Mouse (Mus musculus): ENCODE data around the gene Mroh7. TPM values are rescaled to one million over a fixed set of nuclear protein-coding genes. Genes with fewer than 3 reads are reported as not detected.
"Not testable (repeated sequence)": the region's sequence is repeated elsewhere in the genome, so short reads cannot be mapped to it uniquely, and the experiment has no call there.

The Mroh7 gene
- polyA plus RNA-seq, 1 experiment, result not detected

- no peak for TF ChIP-seq GATA1 (IDR thresholded peaks at IDR 0.05; ENCODE audit: low read length)
- no peak for TF ChIP-seq TAL1 (IDR thresholded peaks at IDR 0.05; ENCODE audit: low read length)
- H3K4me1 ChIP-seq (ENCODE audit: control insufficient read depth), result peaks cover 4% of the 10 kb centered on the region
- H3K4me3 ChIP-seq (replicated peaks), result no peak overlapping the region
- H3K27me3 ChIP-seq (ENCODE audit: control insufficient read depth), result no peaks in the 10 kb centered on the region
- H3K36me3 ChIP-seq (ENCODE audit: control insufficient read depth), result peaks cover 75% of the 10 kb centered on the region
- H3K9me3 ChIP-seq (ENCODE audit: control insufficient read depth, low read length), result no peaks in the 10 kb centered on the region
Observed at GRCm38 (mm10) chr4:106749699-106750098, 19.0 kb upstream of the Mroh7 start.

GRCm38 (mm10) chr4:106747001-106747580 is 16.4 kb upstream of the Mroh7 start:
- Histone ChIP-seq H3K4me1 (ENCODE audit: control insufficient read depth) (peaks cover 4% of the 10 kb centered on the region), H3K4me3 (replicated peaks) (no peak overlapping the region), H3K27me3 (ENCODE audit: control insufficient read depth) (no peaks in the 10 kb centered on the region), H3K36me3 (ENCODE audit: control insufficient read depth) (peaks cover 52% of the 10 kb centered on the region), H3K9me3 (ENCODE audit: control insufficient read depth, low read length) (no peaks in the 10 kb centered on the region)
- TF ChIP-seq TAL1 (IDR thresholded peaks at IDR 0.05; ENCODE audit: low read length) (no peak), GATA1 (IDR thresholded peaks at IDR 0.05; ENCODE audit: low read length) (no peak)

- H3K36me3 ChIP-seq (ENCODE audit: control insufficient read depth), result peaks cover 42% of the 10 kb centered on the region
- no peaks in the 10 kb centered on the region for H3K27me3 ChIP-seq (ENCODE audit: control insufficient read depth)
- H3K4me1 ChIP-seq (ENCODE audit: control insufficient read depth), result peaks cover 4% of the 10 kb centered on the region
- TF ChIP-seq TAL1 (IDR thresholded peaks at IDR 0.05; ENCODE audit: low read length), result no peak
- no peak for TF ChIP-seq GATA1 (IDR thresholded peaks at IDR 0.05; ENCODE audit: low read length)
- H3K9me3 ChIP-seq (ENCODE audit: control insufficient read depth, low read length), result no peaks in the 10 kb centered on the region
- no peak overlapping the region for H3K4me3 ChIP-seq (replicated peaks)
Observed at GRCm38 (mm10) chr4:106745862-106746261, 15.1 kb upstream of the Mroh7 start.

GRCm38 (mm10) chr4:106737904-106738303 is 7.2 kb upstream of the Mroh7 start:
- no peak overlapping the region for H3K4me3 ChIP-seq (replicated peaks)
- no peaks in the 10 kb centered on the region for H3K27me3 ChIP-seq (ENCODE audit: control insufficient read depth)
- TF ChIP-seq TAL1 (IDR thresholded peaks at IDR 0.05; ENCODE audit: low read length) (no peak), GATA1 (IDR thresholded peaks at IDR 0.05; ENCODE audit: low read length) (no peak)

GRCm38 (mm10) chr4:106736884-106737283 is 6.2 kb upstream of the Mroh7 start:
- H3K27me3 ChIP-seq (ENCODE audit: control insufficient read depth); H3K9me3 ChIP-seq (ENCODE audit: control insufficient read depth, low read length); H3K4me1 ChIP-seq (ENCODE audit: control insufficient read depth); H3K36me3 ChIP-seq (ENCODE audit: control insufficient read depth); H3K4me3 ChIP-seq (replicated peaks): not testable (repeated sequence)

More at GRCm38 (mm10) chr4:106737904-106738303, 7.2 kb upstream of the Mroh7 start:
- H3K9me3 ChIP-seq (ENCODE audit: control insufficient read depth, low read length), result no peaks in the 10 kb centered on the region
- H3K36me3 ChIP-seq (ENCODE audit: control insufficient read depth), result no peaks in the 10 kb centered on the region
- H3K4me1 ChIP-seq (ENCODE audit: control insufficient read depth), result no peaks in the 10 kb centered on the region

GRCm38 (mm10) chr4:106733636-106734035 is 2.9 kb upstream of the Mroh7 start, which contains the start of gene Fam151a:
Fam151a (plus strand) TSS chr4:106733889.
- Histone ChIP-seq H3K36me3 (ENCODE audit: control insufficient read depth) (no peaks in the 10 kb centered on the region), H3K4me1 (ENCODE audit: control insufficient read depth) (no peaks in the 10 kb centered on the region), H3K4me3 (replicated peaks) (no peak within 1 kb of the TSS), H3K9me3 (ENCODE audit: control insufficient read depth, low read length) (no peaks in the 10 kb centered on the region), H3K27me3 (ENCODE audit: control insufficient read depth) (no peaks in the 10 kb centered on the region)
- no peak for TF ChIP-seq GATA1 (IDR thresholded peaks at IDR 0.05; ENCODE audit: low read length)

GRCm38 (mm10) chr4:106720631-106721030 is 10.1 kb downstream of the Mroh7 start:
- Histone ChIP-seq H3K9me3 (ENCODE audit: control insufficient read depth, low read length) (no peaks in the 10 kb centered on the region), H3K27me3 (ENCODE audit: control insufficient read depth) (no peaks in the 10 kb centered on the region; the same call in 1 of the 2 replicates), H3K4me1 (ENCODE audit: control insufficient read depth) (no peaks in the 10 kb centered on the region), H3K4me3 (replicated peaks) (no peak overlapping the region), H3K36me3 (ENCODE audit: control insufficient read depth) (no peaks in the 10 kb centered on the region)
- TF ChIP-seq TAL1 (IDR thresholded peaks at IDR 0.05; ENCODE audit: low read length) (no peak), GATA1 (IDR thresholded peaks at IDR 0.05; ENCODE audit: low read length) (no peak)

- Histone ChIP-seq H3K27me3 (ENCODE audit: control insufficient read depth) (peaks cover 5% of the 10 kb centered on the region), H3K9me3 (ENCODE audit: control insufficient read depth, low read length) (no peaks in the 10 kb centered on the region)
- TF ChIP-seq GATA1 (IDR thresholded peaks at IDR 0.05; ENCODE audit: low read length) (no peak), TAL1 (IDR thresholded peaks at IDR 0.05; ENCODE audit: low read length) (no peak)
Observed at GRCm38 (mm10) chr4:106713622-106714021, 17.1 kb downstream of the Mroh7 start.

GRCm38 (mm10) chr4:106708408-106708807 is 22.3 kb downstream of the Mroh7 start:
- Histone ChIP-seq H3K36me3 (ENCODE audit: control insufficient read depth) (no peaks in the 10 kb centered on the region), H3K27me3 (ENCODE audit: control insufficient read depth) (peaks cover 12% of the 10 kb centered on the region), H3K9me3 (ENCODE audit: control insufficient read depth, low read length) (no peaks in the 10 kb centered on the region), H3K4me3 (replicated peaks) (no peak overlapping the region), H3K4me1 (ENCODE audit: control insufficient read depth) (no peaks in the 10 kb centered on the region; the same call in 1 of the 2 replicates)
- no peak for TF ChIP-seq GATA1 (IDR thresholded peaks at IDR 0.05; ENCODE audit: low read length)
- no peak for TF ChIP-seq TAL1 (IDR thresholded peaks at IDR 0.05; ENCODE audit: low read length)

More at GRCm38 (mm10) chr4:106713622-106714021, 17.1 kb downstream of the Mroh7 start:
- no peaks in the 10 kb centered on the region for H3K36me3 ChIP-seq (ENCODE audit: control insufficient read depth)
- peaks cover 6% of the 10 kb centered on the region for H3K4me1 ChIP-seq (ENCODE audit: control insufficient read depth)
- no peak overlapping the region for H3K4me3 ChIP-seq (replicated peaks)

GRCm38 (mm10) chr4:106707957-106708356 is 22.8 kb downstream of the Mroh7 start:
- H3K9me3 ChIP-seq (ENCODE audit: control insufficient read depth, low read length), result no peaks in the 10 kb centered on the region
- H3K27me3 ChIP-seq (ENCODE audit: control insufficient read depth), result peaks cover 12% of the 10 kb centered on the region
- TF ChIP-seq GATA1 (IDR thresholded peaks at IDR 0.05; ENCODE audit: low read length), result no peak
- no peak for TF ChIP-seq TAL1 (IDR thresholded peaks at IDR 0.05; ENCODE audit: low read length)
- no peaks in the 10 kb centered on the region; the same call in 1 of the 2 replicates for H3K4me1 ChIP-seq (ENCODE audit: control insufficient read depth)
- no peaks in the 10 kb centered on the region for H3K36me3 ChIP-seq (ENCODE audit: control insufficient read depth)
- no peak overlapping the region for H3K4me3 ChIP-seq (replicated peaks)

Data from erythroblast, embryonic 14.5 days (primary cell).